Mouse (Mus musculus) G1E (cell line): ENCODE results near the gene Il2rb.

Experiments used
- CTCF ChIP-seq: IDR thresholded peaks from 2 replicates; pipeline ENCODE4 v1.5.1; 2012; ENCODE audit warnings: low read depth, low read length, inconsistent platforms, mixed read lengths
- GATA1 ChIP-seq: IDR thresholded peaks from 2 replicates; pipeline ENCODE4 v1.6.1; 2012; ENCODE audit warnings: borderline replicate concordance, low read length, inconsistent platforms, mixed read lengths
- TAL1 ChIP-seq: conservative IDR thresholded peaks from 2 replicates; pipeline ENCODE4 v1.6.1; 2012; ENCODE audit warnings: low read depth, low read length, inconsistent platforms, mixed read lengths

DNA sequence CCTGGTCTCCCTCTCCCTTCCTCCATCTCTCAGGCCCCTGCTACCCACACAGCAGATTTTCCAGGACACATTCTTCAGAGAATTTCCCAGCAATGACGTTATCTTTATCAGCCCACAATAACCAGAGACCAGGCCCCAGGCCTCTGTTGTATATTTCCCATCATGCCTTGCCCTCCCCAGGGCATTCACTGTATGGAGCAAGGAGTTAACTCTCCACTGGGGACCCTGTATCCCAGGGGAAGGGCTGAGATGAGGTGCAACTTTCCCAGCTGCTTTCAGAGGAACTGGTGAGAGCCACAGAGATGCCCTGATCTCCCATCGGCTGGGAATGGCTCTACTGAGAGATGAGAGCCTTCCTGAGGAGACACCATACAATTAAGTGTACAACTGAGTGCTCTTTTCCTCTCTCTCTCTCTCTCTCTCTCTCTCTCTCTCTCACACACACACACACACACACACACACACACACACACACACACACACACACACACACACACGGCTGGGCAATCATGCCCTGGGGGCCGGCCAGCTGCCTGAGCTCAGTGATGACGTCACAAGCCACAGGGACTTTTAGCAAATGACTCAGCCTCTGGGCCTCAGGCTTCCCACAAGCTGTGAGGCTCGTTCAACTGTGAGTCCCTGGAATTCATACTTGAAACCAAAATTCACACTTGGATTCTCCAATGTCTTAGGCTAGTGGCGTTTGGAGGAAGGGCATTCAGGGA lies 45.2 kb downstream of the Il2rb start:
- TF ChIP-seq CTCF (no peak), TAL1 (no peak), GATA1 (no peak)
